23 mouse cellular contexts compared by ENCODE assay signal in genomic region chr7:117285985-117286384, GRCm38 (mm10).
DNase-seq lines count a peak whose midpoint lies in the region; ATAC-seq and TF ChIP-seq lines count a peak whose summit lies in the region.
"Had no signal": no experiment of that assay in that cellular context is flagged by ENCODE, and none has a peak within 500 bp of the region (broad histone marks: within the 10 kb centered on the region; RNA-seq: fewer than 3 reads in every experiment).

No protein-coding gene starts in this region.

- peak; percentile 77 for DNase-seq in liver, adult 2 months (ENCODE audit: extremely low read depth, low read depth, low spot score)
- no peak for DNase-seq in left cerebral cortex, postnatal 36 days (ENCODE audit: low spot score in 2 of 2)
- DNase-seq in spleen, adult 12 weeks (ENCODE audit: low spot score) = no peak
- DNase-seq in layer of hippocampus, postnatal 25 days (ENCODE audit: extremely low spot score in 1 of 2, low spot score in 1 of 2) = no peak
- DNase-seq: cerebellum, adult 18-20 months; cerebellum, postnatal 36 days; gastrocnemius, postnatal 36 days; heart, postnatal 10 days; kidney, postnatal 4 days; layer of hippocampus, adult 9-11 months; right cerebral cortex, postnatal 4 days; thymus, postnatal 4 days had no signal

- H3K79me2 ChIP-seq in liver, adult 2 months (ENCODE audit: control insufficient read depth, insufficient read depth, low read length) = no peaks in the 10 kb centered on the region

- no peaks in the 10 kb centered on the region for H3K36me3 ChIP-seq in liver, adult 2 months (ENCODE audit: control insufficient read depth, insufficient read depth, low read length)
- no peaks in the 10 kb centered on the region for H3K36me3 ChIP-seq in liver, embryonic 12.5 days
- no peaks in the 10 kb centered on the region for H3K36me3 ChIP-seq in intestine, embryonic 15.5 days
- H3K36me3 ChIP-seq in lung, embryonic 16.5 days (ENCODE audit: control insufficient read depth, insufficient read depth, low read length) = no peaks in the 10 kb centered on the region
- no peaks in the 10 kb centered on the region for H3K36me3 ChIP-seq in stomach, embryonic 14.5 days (ENCODE audit: control insufficient read depth, insufficient read depth, low read length)
- H3K36me3 ChIP-seq: forebrain, embryonic 15.5 days; hindbrain, embryonic 12.5 days; kidney, embryonic 15.5 days; limb, embryonic 12.5 days had no signal

- TF ChIP-seq CTCF in liver, adult 2 months (IDR thresholded peaks at IDR 0.05; ENCODE audit: low read depth, low read length) = no peak

- H3K4me3 ChIP-seq in liver, adult 2 months (ENCODE audit: insufficient read depth, low read depth, low read length) = no peak overlapping the region
- H3K4me3 ChIP-seq in liver, embryonic 12.5 days = no peak overlapping the region
- no peak overlapping the region for H3K4me3 ChIP-seq in intestine, embryonic 15.5 days (replicated peaks)
- no peak overlapping the region for H3K4me3 ChIP-seq in lung, embryonic 16.5 days (ENCODE audit: low read length)
- no peak overlapping the region for H3K4me3 ChIP-seq in stomach, embryonic 14.5 days (ENCODE audit: low read depth, low read length)
- H3K4me3 ChIP-seq: forebrain, embryonic 15.5 days; hindbrain, embryonic 12.5 days; kidney, embryonic 15.5 days; limb, embryonic 12.5 days had no signal

- 22% methylated on average over 5 of the region's 5 CpGs for WGBS in liver, adult 2 months
- WGBS in liver, embryonic 12.5 days (ENCODE audit: insufficient replicate concordance) = 55% methylated on average over 5 of the region's 5 CpGs
- WGBS in intestine, embryonic 15.5 days = 40% methylated on average over 5 of the region's 5 CpGs
- 41% methylated on average over 5 of the region's 5 CpGs for WGBS in lung, embryonic 16.5 days
- 50% methylated on average over 5 of the region's 5 CpGs for WGBS in stomach, embryonic 14.5 days

- no peaks in the 10 kb centered on the region for H3K9me3 ChIP-seq in liver, embryonic 12.5 days (replicated peaks)
- H3K9me3 ChIP-seq in intestine, embryonic 15.5 days = no peaks in the 10 kb centered on the region
- no peaks in the 10 kb centered on the region for H3K9me3 ChIP-seq in lung, embryonic 16.5 days (ENCODE audit: control insufficient read depth, low read length)
- H3K9me3 ChIP-seq in stomach, embryonic 14.5 days (ENCODE audit: control insufficient read depth, low read depth, low read length) = no peaks in the 10 kb centered on the region
- H3K9me3 ChIP-seq: forebrain, embryonic 15.5 days; hindbrain, embryonic 12.5 days; kidney, embryonic 15.5 days; limb, embryonic 12.5 days had no signal

- TF ChIP-seq POLR2A in liver, adult 2 months (IDR thresholded peaks at IDR 0.05; ENCODE audit: extremely low read depth, insufficient read depth, low read length) = no peak

- no peak overlapping the region for H3K9ac ChIP-seq in liver, adult 2 months (ENCODE audit: low read depth, low read length)
- no peak overlapping the region for H3K9ac ChIP-seq in liver, embryonic 12.5 days
- no peak overlapping the region for H3K9ac ChIP-seq in intestine, embryonic 15.5 days
- H3K9ac ChIP-seq in lung, embryonic 16.5 days (ENCODE audit: low read length) = no peak overlapping the region
- H3K9ac ChIP-seq in stomach, embryonic 14.5 days (replicated peaks; ENCODE audit: low read depth, low read length) = no peak overlapping the region
- H3K9ac ChIP-seq: forebrain, embryonic 15.5 days; hindbrain, embryonic 12.5 days; kidney, embryonic 15.5 days; limb, embryonic 12.5 days had no signal

- no peak overlapping the region for H3K27ac ChIP-seq in liver, adult 2 months (replicated peaks; ENCODE audit: insufficient read depth, low read depth, low read length)
- H3K27ac ChIP-seq in liver, embryonic 12.5 days = no peak overlapping the region
- no peak overlapping the region for H3K27ac ChIP-seq in intestine, embryonic 15.5 days
- H3K27ac ChIP-seq in lung, embryonic 16.5 days (ENCODE audit: low read length) = no peak overlapping the region
- H3K27ac ChIP-seq in stomach, embryonic 14.5 days (ENCODE audit: low read length) = no peak overlapping the region
- H3K27ac ChIP-seq: hindbrain, embryonic 12.5 days; kidney, embryonic 15.5 days; limb, embryonic 12.5 days; macrophage had no signal

- H3K4me2 ChIP-seq in liver, embryonic 12.5 days = no peak overlapping the region
- no peak overlapping the region for H3K4me2 ChIP-seq in intestine, embryonic 15.5 days (replicated peaks)
- H3K4me2 ChIP-seq in lung, embryonic 16.5 days (ENCODE audit: low read depth, low read length) = no peak overlapping the region
- no peak overlapping the region for H3K4me2 ChIP-seq in stomach, embryonic 14.5 days (replicated peaks; ENCODE audit: low read depth, low read length)
- H3K4me2 ChIP-seq: forebrain, embryonic 15.5 days; heart, embryonic 11.5 days; hindbrain, embryonic 12.5 days; kidney, embryonic 15.5 days; limb, embryonic 12.5 days; midbrain, embryonic 11.5 days had no signal

- no peak for ATAC-seq in liver, embryonic 12.5 days
- peak; percentile 73 for ATAC-seq in intestine, embryonic 15.5 days
- peak; percentile 57; the same call in 1 of the 2 replicates for ATAC-seq in lung, embryonic 16.5 days (ENCODE audit: low read depth)
- peak; percentile 83 for ATAC-seq in stomach, embryonic 14.5 days (ENCODE audit: insufficient number of reproducible peaks, insufficient read depth, low FRiP score, low read depth)
- ATAC-seq: forebrain, embryonic 15.5 days had no signal

- H3K4me1 ChIP-seq in liver, adult 2 months (ENCODE audit: control insufficient read depth, insufficient read depth, low read length) = peaks cover 3% of the 10 kb centered on the region; the same call in 1 of the 2 replicates
- H3K4me1 ChIP-seq in liver, embryonic 12.5 days = no peaks in the 10 kb centered on the region
- H3K4me1 ChIP-seq in intestine, embryonic 15.5 days (replicated peaks) = no peaks in the 10 kb centered on the region
- 0 out of 2 replicates have a peak, but pooled peaks cover 2% of the 10 kb centered on the region for H3K4me1 ChIP-seq in lung, embryonic 16.5 days (replicated peaks; ENCODE audit: control insufficient read depth, insufficient read depth, low read length)
- H3K4me1 ChIP-seq in stomach, embryonic 14.5 days (ENCODE audit: control insufficient read depth, insufficient read depth, low read length) = no peaks in the 10 kb centered on the region
- H3K4me1 ChIP-seq: hindbrain, embryonic 12.5 days; kidney, embryonic 15.5 days; limb, embryonic 12.5 days had no signal

- intact Hi-C loops in left cerebral cortex, postnatal 36 days (cut with DNase I) = no loop called here

- peaks cover 7% of the 10 kb centered on the region; the same call in 1 of the 2 replicates for H3K27me3 ChIP-seq in liver, adult 2 months (ENCODE audit: control insufficient read depth, insufficient read depth, low read length)
- peaks cover 11% of the 10 kb centered on the region; the same call in 1 of the 2 replicates for H3K27me3 ChIP-seq in liver, embryonic 12.5 days (replicated peaks)
- H3K27me3 ChIP-seq in intestine, embryonic 15.5 days (replicated peaks) = no peaks in the 10 kb centered on the region
- H3K27me3 ChIP-seq in lung, embryonic 16.5 days (ENCODE audit: control insufficient read depth, insufficient read depth, low read depth, low read length) = no peaks in the 10 kb centered on the region
- H3K27me3 ChIP-seq in stomach, embryonic 14.5 days (ENCODE audit: control insufficient read depth, insufficient read depth, low read length) = no peaks in the 10 kb centered on the region
- H3K27me3 ChIP-seq: forebrain, embryonic 15.5 days; hindbrain, embryonic 12.5 days; kidney, embryonic 15.5 days; limb, embryonic 12.5 days had no signal
